Mouse (Mus musculus) T-helper 1 cell (primary cell): Measurements from ENCODE around the gene Zfp628.

ENCODE experiments used
- in situ Hi-C: fragments of 300-600 bp; cut with MboI, MseI; formaldehyde crosslinking; loops from one replicate; pipeline ENCODE4 v1.15.1; 2025; ENCODE audit warnings: high pct_unique_total_duplicates

Zfp628 gene

GRCm38 (mm10) chr7:4917494-4917893, 2.5 kb downstream of the Zfp628 start:
- in situ Hi-C loops = no loop called here

GRCm38 (mm10) chr7:4918681-4919080, 3.7 kb downstream of the Zfp628 start:
- in situ Hi-C loops = no loop called here

GRCm38 (mm10) chr7:4919096-4919495, 4.1 kb downstream of the Zfp628 start:
- in situ Hi-C loops = no loop called here

- in situ Hi-C loops = no loop called here
Observed at GRCm38 (mm10) chr7:4919971-4920370, 5.0 kb downstream of the Zfp628 start.

- in situ Hi-C loops = no loop called here
Observed at GRCm38 (mm10) chr7:4920496-4920895, 5.5 kb downstream of the Zfp628 start.

GRCm38 (mm10) chr7:4920976-4921823, 6.2 kb downstream of the Zfp628 start:
- in situ Hi-C loops = no loop called here

GRCm38 (mm10) chr7:4921824-4922482, 6.9 kb downstream of the Zfp628 start, which contains the start of gene Nat14:
Gene Nat14, plus strand, starts transcription at chr7:4922028.
- in situ Hi-C loops = no loop called here

GRCm38 (mm10) chr7:4922508-4922907, 7.5 kb downstream of the Zfp628 start:
- in situ Hi-C loops = no loop called here

- in situ Hi-C loops = no loop called here
Observed at GRCm38 (mm10) chr7:4922931-4923565, 8.0 kb downstream of the Zfp628 start.

GRCm38 (mm10) chr7:4923586-4924364, 8.8 kb downstream of the Zfp628 start:
- in situ Hi-C loops = no loop called here

GRCm38 (mm10) chr7:4924483-4924882, 9.5 kb downstream of the Zfp628 start:
- in situ Hi-C loops = no loop called here

GRCm38 (mm10) chr7:4924891-4925301, 9.9 kb downstream of the Zfp628 start:
- in situ Hi-C loops = no loop called here

GRCm38 (mm10) chr7:4925441-4926381, 10.7 kb downstream of the Zfp628 start, which contains the start of gene Ssc5d:
Gene Ssc5d, plus strand, starts transcription at chr7:4925785.
- in situ Hi-C loops = no loop called here

GRCm38 (mm10) chr7:4926849-4927248, 11.8 kb downstream of the Zfp628 start:
- in situ Hi-C loops = no loop called here

- in situ Hi-C loops = no loop called here
Observed at GRCm38 (mm10) chr7:4927711-4928110, 12.7 kb downstream of the Zfp628 start.

GRCm38 (mm10) chr7:4928323-4928722, 13.3 kb downstream of the Zfp628 start:
- in situ Hi-C loops = no loop called here

- in situ Hi-C loops = no loop called here
Observed at GRCm38 (mm10) chr7:4933103-4933502, 18.1 kb downstream of the Zfp628 start.

GRCm38 (mm10) chr7:4934160-4934914, 19.3 kb downstream of the Zfp628 start:
- in situ Hi-C loops = no loop called here

- in situ Hi-C loops = no loop called here
Observed at GRCm38 (mm10) chr7:4936832-4937231, 21.8 kb downstream of the Zfp628 start.

- in situ Hi-C loops = no loop called here
Observed at GRCm38 (mm10) chr7:4937392-4937791, 22.4 kb downstream of the Zfp628 start.
